In genomic region chr16:20803278-20803930, GRCm38 (mm10) we compare ENCODE assay signal across 9 mouse cellular contexts.
DNase-seq lines count a peak whose midpoint lies in the region; ATAC-seq and TF ChIP-seq lines count a peak whose summit lies in the region.
"Had no signal": no experiment of that assay in that cellular context is flagged by ENCODE, and none has a peak within 500 bp of the region (broad histone marks: within the 10 kb centered on the region; RNA-seq: fewer than 3 reads in every experiment).

No protein-coding gene starts in this region.

- peak; percentile 42 for ATAC-seq in heart, postnatal 0 days (ENCODE audit: insufficient read depth, low read depth)
- no peak for ATAC-seq in heart, embryonic 11.5 days (replicated peaks; ENCODE audit: insufficient number of reproducible peaks, low FRiP score, low TSS enrichment)
- ATAC-seq in erythroid progenitor cell, adult 5-6 weeks (replicated peaks; ENCODE audit: low FRiP score, poor library complexity, severe bottlenecking) = no peak
- no peak for ATAC-seq in activated CD4-positive, CD25-positive, alpha-beta regulatory T cell, adult 4 months
- ATAC-seq in CD4-positive, CD25-positive, alpha-beta regulatory T cell, adult 4 months = no peak

- H3K9ac ChIP-seq in heart, postnatal 0 days (replicated peaks; ENCODE audit: low read depth, low read length) = no peak overlapping the region
- no peak overlapping the region for H3K9ac ChIP-seq in heart, embryonic 11.5 days (ENCODE audit: low read depth, low read length)
- peak overlapping the region; percentile 38; the same call in 1 of the 2 replicates for H3K9ac ChIP-seq in MEL (ENCODE audit: control insufficient read depth, low read depth, low read length, poor library complexity, severe bottlenecking)
- H3K9ac ChIP-seq: forebrain, postnatal 0 days had no signal

- TF ChIP-seq EP300 in heart, postnatal 0 days (IDR thresholded peaks at IDR 0.05; ENCODE audit: low read depth) = no peak
- TF ChIP-seq EP300 in MEL (IDR thresholded peaks at IDR 0.05; ENCODE audit: low read depth in 1 of 2, low read length in 2 of 2) = no peak

- DNase-seq in heart, postnatal 0 days (ENCODE audit: low spot score) = peak; percentile 36
- DNase-seq in MEL (ENCODE audit: low read depth, low spot score) = peak; percentile 60
- peak; percentile 61 for DNase-seq in gastrocnemius, postnatal 14 days
- peak; percentile 71 for DNase-seq in lung, postnatal 10 days
- DNase-seq: forebrain, postnatal 0 days had no signal

- no peaks in the 10 kb centered on the region for H3K36me3 ChIP-seq in heart, postnatal 0 days (replicated peaks; ENCODE audit: control insufficient read depth, insufficient read depth, low read length)
- no peaks in the 10 kb centered on the region for H3K36me3 ChIP-seq in heart, embryonic 11.5 days (ENCODE audit: control insufficient read depth, insufficient read depth, low read length)
- peaks cover 0 to 34% of the 10 kb centered on the region in 2 experiments; a peak in 2 of 4 replicates for H3K36me3 ChIP-seq in MEL (ENCODE audit: control insufficient read depth in 1 of 2, insufficient read depth in 2 of 2, low read length in 2 of 2)

- intact Hi-C loops in gastrocnemius, postnatal 14 days (cut with DNase I; ENCODE audit: low total_unique reads) = no loop called here

- TF ChIP-seq CTCF in heart, postnatal 0 days (IDR thresholded peaks at IDR 0.05; ENCODE audit: low read depth) = no peak
- TF ChIP-seq CTCF in MEL (IDR thresholded peaks at IDR 0.05 in 2 of 3, conservative IDR thresholded peaks at IDR 0.05 in 1 of 3; ENCODE audit: control insufficient read depth in 1 of 3, insufficient read depth in 1 of 3, low read depth in 2 of 3, low read length in 3 of 3, poor library complexity in 1 of 3, severe bottlenecking in 1 of 3) = no peak

- TF ChIP-seq POLR2A in MEL (IDR thresholded peaks at IDR 0.05; ENCODE audit: control insufficient read depth in 1 of 2, insufficient read depth in 1 of 2, low read depth in 1 of 2, low read length in 2 of 2, poor library complexity in 1 of 2) = no peak

- peaks cover 7% of the 10 kb centered on the region for H3K4me1 ChIP-seq in heart, postnatal 0 days (ENCODE audit: control insufficient read depth, insufficient read depth)
- peaks cover 10% of the 10 kb centered on the region; the same call in 1 of the 2 replicates for H3K4me1 ChIP-seq in heart, embryonic 11.5 days (ENCODE audit: control insufficient read depth, insufficient read depth, low read length)
- H3K4me1 ChIP-seq in MEL (ENCODE audit: control insufficient read depth in 1 of 2, insufficient read depth in 2 of 2, low read length in 2 of 2) = peaks cover 16 to 48% of the 10 kb centered on the region in 2 experiments

- H3K79me2 ChIP-seq in MEL (ENCODE audit: control insufficient read depth, insufficient read depth, low read length, poor library complexity) = no peaks in the 10 kb centered on the region

- TF ChIP-seq RAD21 in MEL (IDR thresholded peaks at IDR 0.05; ENCODE audit: low read depth, low read length) = no peak

- no peak overlapping the region for H3K4me3 ChIP-seq in heart, postnatal 0 days (ENCODE audit: low read depth, low read length)
- H3K4me3 ChIP-seq in heart, embryonic 11.5 days (ENCODE audit: low read depth, low read length) = no peak overlapping the region
- peak overlapping the region; percentile 20 to 34; a peak in 3 of 4 replicates for H3K4me3 ChIP-seq in MEL (ENCODE audit: control insufficient read depth in 1 of 2, insufficient read depth in 1 of 2, low read depth in 2 of 2, low read length in 2 of 2)

- no peak overlapping the region for H3K27ac ChIP-seq in heart, postnatal 0 days (ENCODE audit: low read depth)
- no peak overlapping the region for H3K27ac ChIP-seq in heart, embryonic 11.5 days (ENCODE audit: low read depth, low read length)
- 0 out of 2 replicates have a peak overlapping the region, but pooled peaks have one; percentile 8 for H3K27ac ChIP-seq in MEL (ENCODE audit: control insufficient read depth, low read depth, low read length)

- H3K9me3 ChIP-seq in heart, postnatal 0 days (replicated peaks; ENCODE audit: control insufficient read depth, low read length) = no peaks in the 10 kb centered on the region
- no peaks in the 10 kb centered on the region for H3K9me3 ChIP-seq in heart, embryonic 11.5 days (replicated peaks; ENCODE audit: control insufficient read depth, low read length)
- H3K9me3 ChIP-seq in MEL (replicated peaks; ENCODE audit: insufficient read depth, low read length) = no peaks in the 10 kb centered on the region

- no peaks in the 10 kb centered on the region for H3K27me3 ChIP-seq in heart, postnatal 0 days (ENCODE audit: control insufficient read depth, insufficient read depth, low read length)
- no peaks in the 10 kb centered on the region for H3K27me3 ChIP-seq in heart, embryonic 11.5 days (ENCODE audit: control insufficient read depth, insufficient read depth, low read length)
- H3K27me3 ChIP-seq in MEL (ENCODE audit: control insufficient read depth in 1 of 2, insufficient read depth in 2 of 2, low read length in 2 of 2) = no peaks in the 10 kb centered on the region; a peak in 2 of 4 replicates

- no peak overlapping the region for H3K4me2 ChIP-seq in heart, postnatal 0 days (ENCODE audit: low read depth, low read length)
- H3K4me2 ChIP-seq in heart, embryonic 11.5 days = no peak overlapping the region

- 51% methylated on average over 7 of the region's 7 CpGs for WGBS in heart, postnatal 0 days
- WGBS in heart, embryonic 11.5 days (ENCODE audit: insufficient replicate concordance) = 65% methylated on average over 7 of the region's 7 CpGs

TF ChIP-seq in MEL, 35 proteins besides CTCF, POLR2A, EP300 and RAD21:
- TF ChIP-seq SIN3A (IDR thresholded peaks at IDR 0.05; ENCODE audit: low read length) (peak; percentile 27; the same call in 1 of the 2 replicates), MAX (IDR thresholded peaks at IDR 0.05; ENCODE audit: low read length) (no peak)

Comparison
In these comparisons a context has a peak if more than half of its experiments do, and no peak if none do; other contexts are left out.
1. H3K4me3 ChIP-seq: peak in MEL (2 of 2); none in heart, postnatal 0 days (single experiment) and heart, embryonic 11.5 days (single experiment).
2. Peak in every context shown above with its lines, with median percentiles within 50 percentile points of each other: DNase-seq.